Mouse (Mus musculus): ENCODE results near the gene Kalrn. TPM values are rescaled to one million over a fixed set of nuclear protein-coding genes. Genes with fewer than 3 reads are reported as not detected.

Gene Kalrn
- polyA plus RNA-seq, 1 experiment = 309 TPM

DNA sequence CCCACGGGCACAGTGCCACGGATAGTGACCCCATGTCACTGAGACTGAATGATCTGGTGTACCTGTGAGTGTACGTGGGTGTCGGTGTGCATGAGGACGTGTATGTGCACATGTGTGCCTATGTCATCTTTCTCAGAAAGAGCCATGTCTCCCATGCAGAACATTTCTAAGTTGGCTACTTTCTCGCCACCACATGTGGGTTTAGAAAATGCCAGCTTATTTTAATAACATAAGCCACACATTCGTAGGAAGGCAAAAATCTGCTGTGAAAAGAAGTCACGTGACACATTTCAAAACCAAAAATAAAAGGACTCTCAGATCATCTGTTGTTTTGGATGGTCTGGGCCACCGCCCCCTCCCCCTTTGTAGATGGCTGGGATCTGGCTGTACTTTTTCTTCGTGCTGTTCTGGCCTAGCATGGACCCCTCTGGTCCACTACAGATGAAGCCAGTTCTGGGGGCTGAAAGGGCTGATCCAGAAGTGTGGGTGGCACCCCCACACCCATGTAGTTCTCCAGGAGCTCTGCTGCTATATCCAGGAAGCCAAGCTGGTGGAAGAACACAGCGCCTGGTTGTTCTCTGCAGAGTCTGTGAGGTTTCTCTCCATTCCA is 400.7 kb downstream of the Kalrn start:
- Histone ChIP-seq H3K36me3 (replicated peaks; ENCODE audit: low read length) (no peaks in the 10 kb centered on the region), H3K27me3 (replicated peaks) (peaks cover 55% of the 10 kb centered on the region), H3K4me3 (replicated peaks) (no peak overlapping the region), H3K4me1 (peaks cover 9% of the 10 kb centered on the region), H3K9me3 (no peaks in the 10 kb centered on the region)
- TF ChIP-seq GATA1 (IDR thresholded peaks at IDR 0.05; ENCODE audit: borderline replicate concordance, low read length) (no peak), FLI1 (IDR thresholded peaks at IDR 0.05; ENCODE audit: low read length) (no peak)

DNA sequence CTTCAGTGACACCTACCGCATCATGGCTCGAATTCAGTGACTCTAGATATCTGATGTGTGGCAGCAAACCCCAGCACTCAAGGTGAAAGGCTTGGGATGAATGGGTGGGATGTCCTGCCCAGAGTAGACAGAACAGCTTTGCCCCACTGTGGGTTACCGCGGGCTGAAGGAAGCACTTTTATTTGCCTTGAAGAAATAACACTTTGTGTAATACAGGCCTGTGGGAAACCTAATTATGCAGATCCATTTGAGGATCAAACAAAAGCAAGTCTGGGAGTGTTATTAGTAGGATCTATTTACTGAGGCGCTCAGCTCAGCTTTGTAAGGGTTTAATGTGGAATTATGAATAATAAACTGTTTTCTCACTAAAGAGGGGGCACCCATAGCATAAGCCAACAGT is 406.3 kb downstream of the Kalrn start:
- H3K4me1 ChIP-seq = peaks cover 4% of the 10 kb centered on the region
- H3K36me3 ChIP-seq (replicated peaks; ENCODE audit: low read length) = no peaks in the 10 kb centered on the region
- H3K27me3 ChIP-seq (replicated peaks) = peaks cover 40% of the 10 kb centered on the region

GRCm38 (mm10) chr16:34163086-34163485 is 410.2 kb downstream of the Kalrn start:
- no peaks in the 10 kb centered on the region for H3K36me3 ChIP-seq (replicated peaks; ENCODE audit: low read length)
- no peaks in the 10 kb centered on the region for H3K4me1 ChIP-seq
- no peak for TF ChIP-seq GATA1 (IDR thresholded peaks at IDR 0.05; ENCODE audit: borderline replicate concordance, low read length)
- TF ChIP-seq FLI1 (IDR thresholded peaks at IDR 0.05; ENCODE audit: low read length) = no peak
- no peak overlapping the region for H3K4me3 ChIP-seq (replicated peaks)
- no peaks in the 10 kb centered on the region for H3K9me3 ChIP-seq
- H3K27me3 ChIP-seq (replicated peaks) = peaks cover 40% of the 10 kb centered on the region

More for the DNA sequence above, 406.3 kb downstream of the Kalrn start:
- no peak overlapping the region for H3K4me3 ChIP-seq (replicated peaks)
- no peaks in the 10 kb centered on the region for H3K9me3 ChIP-seq
- no peak for TF ChIP-seq GATA1 (IDR thresholded peaks at IDR 0.05; ENCODE audit: borderline replicate concordance, low read length)
- no peak for TF ChIP-seq FLI1 (IDR thresholded peaks at IDR 0.05; ENCODE audit: low read length)

DNA sequence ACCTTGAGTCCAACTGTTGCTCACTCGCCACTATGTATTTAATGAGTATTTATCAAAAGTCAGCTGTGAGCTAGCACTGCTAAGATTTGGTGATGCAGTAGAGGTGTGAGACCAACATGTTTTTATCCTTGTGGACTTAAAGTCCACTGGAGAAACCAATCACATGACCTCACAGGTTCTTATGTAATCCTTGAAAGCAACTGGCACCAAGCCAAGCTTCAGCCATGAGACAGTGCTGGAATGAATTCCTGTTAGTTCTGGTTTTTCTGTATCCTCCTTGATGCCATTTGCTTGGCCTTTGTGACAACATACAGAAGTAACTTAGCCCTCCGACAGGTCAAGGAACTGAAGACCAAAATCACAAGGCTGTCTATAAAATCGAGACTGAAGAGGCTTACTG is 413.8 kb downstream of the Kalrn start:
- no peaks in the 10 kb centered on the region for H3K9me3 ChIP-seq
- peaks cover 41% of the 10 kb centered on the region for H3K27me3 ChIP-seq (replicated peaks)
- no peaks in the 10 kb centered on the region for H3K36me3 ChIP-seq (replicated peaks; ENCODE audit: low read length)
- no peaks in the 10 kb centered on the region for H3K4me1 ChIP-seq
- no peak for TF ChIP-seq GATA1 (IDR thresholded peaks at IDR 0.05; ENCODE audit: borderline replicate concordance, low read length)
- no peak overlapping the region for H3K4me3 ChIP-seq (replicated peaks)

DNA sequence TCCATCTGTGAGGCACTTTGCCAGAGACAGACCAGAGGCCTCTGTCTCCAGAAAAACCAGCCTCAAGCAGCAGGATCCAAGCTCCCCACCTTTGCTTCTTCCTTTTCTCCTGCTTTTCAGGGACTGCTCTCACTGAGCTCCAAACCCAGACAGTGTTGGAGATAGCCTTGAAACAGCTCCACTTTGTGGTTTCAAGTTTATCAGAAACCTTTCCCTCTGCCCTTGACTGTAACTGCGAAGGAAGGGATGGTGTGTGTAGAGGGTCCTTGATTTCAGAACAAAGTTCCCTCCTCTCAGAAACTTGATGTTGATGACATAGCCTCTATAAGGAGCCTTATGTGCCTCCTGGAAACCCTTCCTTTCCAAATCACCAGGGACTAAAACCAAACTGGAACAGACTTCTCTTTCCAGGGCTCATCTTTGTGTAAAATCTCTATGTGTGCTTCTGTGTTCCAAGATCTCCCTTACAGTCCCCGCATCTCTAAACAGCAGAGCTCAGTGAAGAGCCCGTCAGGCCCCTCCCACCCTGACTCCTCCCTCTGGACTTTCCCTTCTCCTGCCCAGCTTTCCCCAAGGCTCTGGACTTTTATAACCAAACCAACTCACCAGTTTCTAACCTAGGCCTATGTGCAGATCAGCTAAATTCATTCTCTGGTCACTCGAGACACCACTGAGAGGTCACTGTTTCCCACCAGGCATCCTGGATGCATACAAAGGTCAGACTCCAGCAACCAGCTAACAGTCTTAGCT is 415.8 kb downstream of the Kalrn start:
- H3K36me3 ChIP-seq (replicated peaks; ENCODE audit: low read length) = no peaks in the 10 kb centered on the region
- H3K9me3 ChIP-seq = no peaks in the 10 kb centered on the region
- H3K4me1 ChIP-seq = no peaks in the 10 kb centered on the region
- no peak overlapping the region for H3K4me3 ChIP-seq (replicated peaks)
- no peak for TF ChIP-seq FLI1 (IDR thresholded peaks at IDR 0.05; ENCODE audit: low read length)
- TF ChIP-seq GATA1 (IDR thresholded peaks at IDR 0.05; ENCODE audit: borderline replicate concordance, low read length) = no peak
- peaks cover 46% of the 10 kb centered on the region for H3K27me3 ChIP-seq (replicated peaks)

- peaks cover 34% of the 10 kb centered on the region for H3K27me3 ChIP-seq (replicated peaks)
- H3K9me3 ChIP-seq = no peaks in the 10 kb centered on the region
- no peak for TF ChIP-seq GATA1 (IDR thresholded peaks at IDR 0.05; ENCODE audit: borderline replicate concordance, low read length)
- no peak for TF ChIP-seq FLI1 (IDR thresholded peaks at IDR 0.05; ENCODE audit: low read length)
- H3K4me1 ChIP-seq = no peaks in the 10 kb centered on the region
- H3K36me3 ChIP-seq (replicated peaks; ENCODE audit: low read length) = no peaks in the 10 kb centered on the region
- no peak overlapping the region for H3K4me3 ChIP-seq (replicated peaks)
These were observed 417.6 kb downstream of the Kalrn start for GRCm38 (mm10) chr16:34155696-34156095.

DNA sequence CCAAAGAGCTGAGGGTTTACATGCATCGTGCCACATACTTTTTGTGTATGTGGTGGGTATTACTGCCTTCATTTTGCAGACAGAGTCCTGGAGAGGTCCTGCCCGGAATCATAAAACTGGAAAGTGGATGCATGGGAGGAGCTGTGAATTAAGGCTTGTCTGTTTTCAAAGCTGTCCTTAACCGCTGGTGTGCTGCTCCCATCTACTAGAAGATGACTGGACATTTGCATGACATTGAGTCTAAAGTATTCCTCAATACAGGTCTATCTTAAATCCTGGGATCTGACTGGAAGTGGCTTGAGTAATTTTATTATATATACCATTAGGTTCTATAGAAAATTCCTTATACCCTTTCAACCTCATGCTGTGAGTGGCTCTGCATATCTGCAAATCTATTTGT is 418.4 kb downstream of the Kalrn start:
- H3K36me3 ChIP-seq (replicated peaks; ENCODE audit: low read length) = no peaks in the 10 kb centered on the region
- H3K27me3 ChIP-seq (replicated peaks) = peaks cover 36% of the 10 kb centered on the region
- no peaks in the 10 kb centered on the region for H3K4me1 ChIP-seq
- TF ChIP-seq FLI1 (IDR thresholded peaks at IDR 0.05; ENCODE audit: low read length) = no peak
- no peak for TF ChIP-seq GATA1 (IDR thresholded peaks at IDR 0.05; ENCODE audit: borderline replicate concordance, low read length)
- H3K4me3 ChIP-seq (replicated peaks) = no peak overlapping the region
- no peaks in the 10 kb centered on the region for H3K9me3 ChIP-seq

GRCm38 (mm10) chr16:34151528-34152071 is 421.7 kb downstream of the Kalrn start:
- H3K27me3 ChIP-seq (replicated peaks) = peaks cover 33% of the 10 kb centered on the region
- no peaks in the 10 kb centered on the region for H3K36me3 ChIP-seq (replicated peaks; ENCODE audit: low read length)
- no peaks in the 10 kb centered on the region for H3K9me3 ChIP-seq
- H3K4me1 ChIP-seq = no peaks in the 10 kb centered on the region
- no peak for TF ChIP-seq FLI1 (IDR thresholded peaks at IDR 0.05; ENCODE audit: low read length)
- TF ChIP-seq GATA1 (IDR thresholded peaks at IDR 0.05; ENCODE audit: borderline replicate concordance, low read length) = no peak
- no peak overlapping the region for H3K4me3 ChIP-seq (replicated peaks)

GRCm38 (mm10) chr16:34141670-34142069 is 431.7 kb downstream of the Kalrn start:
- Histone ChIP-seq H3K9me3 (no peaks in the 10 kb centered on the region), H3K4me1 (no peaks in the 10 kb centered on the region), H3K27me3 (replicated peaks) (peaks cover 26% of the 10 kb centered on the region), H3K36me3 (replicated peaks; ENCODE audit: low read length) (no peaks in the 10 kb centered on the region), H3K4me3 (replicated peaks) (no peak overlapping the region)
- TF ChIP-seq FLI1 (IDR thresholded peaks at IDR 0.05; ENCODE audit: low read length) (no peak), GATA1 (IDR thresholded peaks at IDR 0.05; ENCODE audit: borderline replicate concordance, low read length) (no peak)

- Histone ChIP-seq H3K4me1 (no peaks in the 10 kb centered on the region), H3K27me3 (replicated peaks) (peaks cover 36% of the 10 kb centered on the region), H3K36me3 (replicated peaks; ENCODE audit: low read length) (no peaks in the 10 kb centered on the region), H3K4me3 (replicated peaks) (no peak overlapping the region), H3K9me3 (0 out of 2 replicates have a peak, but pooled peaks cover 9% of the 10 kb centered on the region)
- no peak for TF ChIP-seq GATA1 (IDR thresholded peaks at IDR 0.05; ENCODE audit: borderline replicate concordance, low read length)
- TF ChIP-seq FLI1 (IDR thresholded peaks at IDR 0.05; ENCODE audit: low read length) = no peak
These were observed 438.3 kb downstream of the Kalrn start for GRCm38 (mm10) chr16:34135074-34135473.

Data from megakaryocyte, embryonic 14.5 days (primary cell).